Mouse (Mus musculus) bone marrow macrophage, adult 2 months (primary cell): ENCODE results near the gene Col18a1.

Experiments
- CTCF ChIP-seq: IDR thresholded peaks from 2 replicates; pipeline ENCODE4 v1.5.1; 2012; ENCODE audit warnings: low read depth, mild to moderate bottlenecking, low read length, moderate library complexity
- POLR2A ChIP-seq: IDR thresholded peaks from 2 replicates; pipeline ENCODE4 v1.6.1; 2012; ENCODE audit warnings: mild to moderate bottlenecking, low read depth, low read length, borderline replicate concordance

GRCm38 (mm10) chr10:77126590-77126989 lies 39.8 kb downstream of the Col18a1 start:
- TF ChIP-seq CTCF (no peak), POLR2A (no peak)
